Mouse (Mus musculus) small intestine, adult 2 months (tissue): Measurements from ENCODE around the gene Hcn3.

Experiments
- CTCF ChIP-seq: fragments of 200-500 bp; IDR thresholded peaks from 2 replicates; pipeline ENCODE4 v1.5.1; 2012; ENCODE audit warnings: low read depth, mild to moderate bottlenecking, control low read depth, inconsistent platforms, low read length, moderate library complexity, mixed read lengths; ENCODE audit not compliant: insufficient replicate concordance, insufficient read length; ENCODE audit errors: extremely low read depth
- POLR2A ChIP-seq: fragments of 200-500 bp; IDR thresholded peaks from 2 replicates; pipeline ENCODE4 v1.6.1; 2012; ENCODE audit warnings: low read depth, mild to moderate bottlenecking, control low read depth, inconsistent platforms, low read length, moderate library complexity

- TF ChIP-seq CTCF (no peak), POLR2A (no peak)
These were observed 42.5 kb upstream of the Hcn3 start, which contains the start of gene Gba for GRCm38 (mm10) chr3:89202253-89203141.
